ENCODE assay signal across 14 mouse cellular contexts in genomic region chr19:30942369-30942992, GRCm38 (mm10).
DNase-seq lines count a peak whose midpoint lies in the region; ATAC-seq and TF ChIP-seq lines count a peak whose summit lies in the region.
"Had no signal": no experiment of that assay in that cellular context is flagged by ENCODE, and none has a peak within 500 bp of the region (broad histone marks: within the 10 kb centered on the region; RNA-seq: fewer than 3 reads in every experiment).

No protein-coding gene starts in this region.

- H3K4me1 ChIP-seq in heart, embryonic 12.5 days (replicated peaks): peaks cover 11% of the 10 kb centered on the region
- no peaks in the 10 kb centered on the region for H3K4me1 ChIP-seq in lung, postnatal 0 days (ENCODE audit: insufficient read depth, low read depth, low read length)
- peaks cover 15% of the 10 kb centered on the region for H3K4me1 ChIP-seq in megakaryocyte, embryonic 14.5 days

- H3K36me3 ChIP-seq in heart, embryonic 12.5 days: no peaks in the 10 kb centered on the region
- no peaks in the 10 kb centered on the region for H3K36me3 ChIP-seq in lung, postnatal 0 days (ENCODE audit: insufficient read depth, low read length)
- H3K36me3 ChIP-seq in megakaryocyte, embryonic 14.5 days (replicated peaks; ENCODE audit: low read length): no peaks in the 10 kb centered on the region
- H3K36me3 ChIP-seq: embryonic facial prominence, embryonic 12.5 days had no signal

- no peaks in the 10 kb centered on the region for H3K9me3 ChIP-seq in heart, embryonic 12.5 days (replicated peaks)
- H3K9me3 ChIP-seq in lung, postnatal 0 days (ENCODE audit: low read length): no peaks in the 10 kb centered on the region
- no peaks in the 10 kb centered on the region for H3K9me3 ChIP-seq in megakaryocyte, embryonic 14.5 days
- H3K9me3 ChIP-seq: embryonic facial prominence, embryonic 12.5 days had no signal

- no peak for TF ChIP-seq EP300 in lung, postnatal 0 days (IDR thresholded peaks at IDR 0.05)

- TF ChIP-seq CTCF in lung, postnatal 0 days (IDR thresholded peaks at IDR 0.05): no peak

- H3K4me3 ChIP-seq in heart, embryonic 12.5 days: no peak overlapping the region
- no peak overlapping the region for H3K4me3 ChIP-seq in lung, postnatal 0 days (ENCODE audit: low read depth, low read length)
- peak overlapping the region; percentile 71 for H3K4me3 ChIP-seq in megakaryocyte, embryonic 14.5 days (replicated peaks)
- H3K4me3 ChIP-seq: embryonic facial prominence, embryonic 12.5 days had no signal

- ATAC-seq in heart, embryonic 12.5 days (ENCODE audit: insufficient number of reproducible peaks, low FRiP score): peak; percentile 87
- ATAC-seq in lung, postnatal 0 days: peak; percentile 21; the same call in 1 of the 2 replicates
- ATAC-seq: CD4-positive, CD25-positive, alpha-beta regulatory T cell, adult 4 months; forebrain, embryonic 14.5 days had no signal

- H3K27ac ChIP-seq in heart, embryonic 12.5 days (ENCODE audit: poor library complexity, severe bottlenecking): no peak overlapping the region
- no peak overlapping the region for H3K27ac ChIP-seq in lung, postnatal 0 days (ENCODE audit: low read length)
- H3K27ac ChIP-seq: embryonic facial prominence, embryonic 12.5 days had no signal

- no peak overlapping the region for H3K9ac ChIP-seq in heart, embryonic 12.5 days
- no peak overlapping the region for H3K9ac ChIP-seq in lung, postnatal 0 days (replicated peaks; ENCODE audit: low read depth)
- H3K9ac ChIP-seq: embryonic facial prominence, embryonic 12.5 days had no signal

- no peaks in the 10 kb centered on the region for H3K27me3 ChIP-seq in heart, embryonic 12.5 days (replicated peaks)
- H3K27me3 ChIP-seq in lung, postnatal 0 days (replicated peaks; ENCODE audit: insufficient read depth, low read length): no peaks in the 10 kb centered on the region
- H3K27me3 ChIP-seq in megakaryocyte, embryonic 14.5 days (replicated peaks): no peaks in the 10 kb centered on the region
- H3K27me3 ChIP-seq: embryonic facial prominence, embryonic 12.5 days had no signal

- H3K4me2 ChIP-seq in heart, embryonic 12.5 days: no peak overlapping the region
- no peak overlapping the region for H3K4me2 ChIP-seq in lung, postnatal 0 days (replicated peaks; ENCODE audit: low read depth, low read length)
- H3K4me2 ChIP-seq: embryonic facial prominence, embryonic 12.5 days had no signal

- DNase-seq in heart, adult 8-10 months (ENCODE audit: low spot score): no peak
- DNase-seq in lung, postnatal 0 days (ENCODE audit: low spot score): peak; percentile 7
- DNase-seq in lung, postnatal 10 days: no peak
- DNase-seq in c-Kit-positive CD71-negative TER-119-negative erythroid progenitor cells, embryonic 14.5 days (ENCODE audit: low read depth): peak; percentile 17
- no peak for DNase-seq in urinary bladder, adult 2 months (ENCODE audit: low spot score)
- no peak for DNase-seq in cerebellum, postnatal 4 days (ENCODE audit: low spot score in 2 of 2)
- DNase-seq: adrenal gland, postnatal 25 days; cerebellum, adult 18-20 months; gastrocnemius, postnatal 25 days had no signal

- WGBS in heart, embryonic 12.5 days: 19% methylated on average over 5 of the region's 5 CpGs
- WGBS in lung, postnatal 0 days: 6% methylated on average over 5 of the region's 5 CpGs

Comparison
In these comparisons a context has a peak if more than half of its experiments do, and no peak if none do; other contexts are left out.
1. DNase-seq: peak in lung, postnatal 0 days (single experiment) and c-Kit-positive CD71-negative TER-119-negative erythroid progenitor cells, embryonic 14.5 days (single experiment); none in heart, adult 8-10 months (single experiment), lung, postnatal 10 days (single experiment), urinary bladder, adult 2 months (single experiment) and cerebellum, postnatal 4 days (0 of 2).